Mouse (Mus musculus) lung, adult 2 months (tissue): ENCODE results near the gene Trim47.

Experiments
- CTCF ChIP-seq: fragments of 200-500 bp; IDR thresholded peaks from 2 replicates; pipeline ENCODE4 v1.5.1; 2011; ENCODE audit warnings: mild to moderate bottlenecking, low read length, control low read depth; ENCODE audit not compliant: insufficient read depth
- POLR2A ChIP-seq: fragments of 200-500 bp; IDR thresholded peaks from 2 replicates; pipeline ENCODE4 v1.6.1; 2011; ENCODE audit warnings: low read depth, mild to moderate bottlenecking, control low read depth, low read length, borderline replicate concordance; ENCODE audit errors: extremely low read depth

GRCm38 (mm10) chr11:116146294-116146985 is 19.4 kb upstream of the Trim47 start:
- TF ChIP-seq CTCF (no peak), POLR2A (no peak)
